Mouse (Mus musculus) E14TG2a.4 (cell line): Measurements from ENCODE around the gene Smc4.

Experiments used
- H3K27me3 ChIP-seq: 2 replicates; pipeline ENCODE4 v1.6.1; 2014; ENCODE audit warnings: low read length, control low read depth; ENCODE audit not compliant: insufficient read depth
- H3K36me3 ChIP-seq: 2 replicates; pipeline ENCODE4 v1.6.1; 2014; ENCODE audit warnings: low read length, control low read depth; ENCODE audit not compliant: insufficient read depth
- H3K4me1 ChIP-seq: replicated peaks from 2 replicates; pipeline ENCODE4 v1.6.1; 2014; ENCODE audit warnings: low read depth, low read length, control low read depth
- H3K4me3 ChIP-seq: replicated peaks from 2 replicates; pipeline ENCODE4 v1.5.1; 2014; ENCODE audit warnings: mild to moderate bottlenecking, low read length
- H3K9me3 ChIP-seq: 2 replicates; pipeline ENCODE4 v1.6.1; 2014; ENCODE audit warnings: low read length, control low read depth
- CTCF ChIP-seq: conservative IDR thresholded peaks from 2 replicates; pipeline ENCODE4 v1.5.1; 2014; ENCODE audit warnings: low read length
- NANOG ChIP-seq: IDR thresholded peaks from 2 replicates; pipeline ENCODE4 v1.6.1; 2014; ENCODE audit warnings: borderline replicate concordance, low read length, mixed read lengths
- POU5F1 ChIP-seq: IDR thresholded peaks from 2 replicates; pipeline ENCODE4 v1.6.1; 2014; ENCODE audit warnings: low read length, borderline replicate concordance

Smc4 gene

GRCm38 (mm10) chr3:69051894-69052293 lies 47.4 kb downstream of the Smc4 start:
- Histone ChIP-seq H3K36me3 (no peaks in the 10 kb centered on the region), H3K4me3 (peak overlapping the region; percentile 4; the same call in 1 of the 2 replicates), H3K9me3 (no peaks in the 10 kb centered on the region), H3K4me1 (peaks cover 8% of the 10 kb centered on the region; the same call in 1 of the 2 replicates), H3K27me3 (peaks cover 7% of the 10 kb centered on the region; the same call in 1 of the 2 replicates)
- TF ChIP-seq CTCF (no peak), NANOG (no peak), POU5F1 (no peak)

- H3K9me3 ChIP-seq, result no peaks in the 10 kb centered on the region
- H3K36me3 ChIP-seq, result no peaks in the 10 kb centered on the region
- H3K27me3 ChIP-seq, result peaks cover 7% of the 10 kb centered on the region; the same call in 1 of the 2 replicates
- H3K4me3 ChIP-seq, result no peak overlapping the region
- TF ChIP-seq NANOG, result no peak
- H3K4me1 ChIP-seq, result peaks cover 6% of the 10 kb centered on the region; the same call in 1 of the 2 replicates
Measured at GRCm38 (mm10) chr3:69054760-69055432, 50.4 kb downstream of the Smc4 start.

- no peaks in the 10 kb centered on the region for H3K9me3 ChIP-seq
- TF ChIP-seq POU5F1, result no peak
- TF ChIP-seq NANOG, result no peak
- TF ChIP-seq CTCF, result no peak
- no peak overlapping the region for H3K4me3 ChIP-seq
- H3K4me1 ChIP-seq, result peaks cover 6% of the 10 kb centered on the region; the same call in 1 of the 2 replicates
- no peaks in the 10 kb centered on the region for H3K36me3 ChIP-seq
- peaks cover 7% of the 10 kb centered on the region; the same call in 1 of the 2 replicates for H3K27me3 ChIP-seq
Measured at GRCm38 (mm10) chr3:69055871-69056270, 51.3 kb downstream of the Smc4 start.

GRCm38 (mm10) chr3:69060672-69061071 lies 56.1 kb downstream of the Smc4 start:
- H3K36me3 ChIP-seq, result no peaks in the 10 kb centered on the region

GRCm38 (mm10) chr3:69062764-69063163 lies 58.2 kb downstream of the Smc4 start:
- no peak overlapping the region for H3K4me3 ChIP-seq
- no peaks in the 10 kb centered on the region for H3K36me3 ChIP-seq
- no peaks in the 10 kb centered on the region for H3K9me3 ChIP-seq
- H3K4me1 ChIP-seq, result no peaks in the 10 kb centered on the region
- 0 out of 2 replicates have a peak, but pooled peaks cover 2% of the 10 kb centered on the region for H3K27me3 ChIP-seq
- TF ChIP-seq NANOG (no peak), POU5F1 (no peak)

More at GRCm38 (mm10) chr3:69060672-69061071, 56.1 kb downstream of the Smc4 start:
- Histone ChIP-seq H3K4me1 (no peaks in the 10 kb centered on the region), H3K9me3 (no peaks in the 10 kb centered on the region), H3K27me3 (peaks cover 2% of the 10 kb centered on the region; the same call in 1 of the 2 replicates), H3K4me3 (no peak overlapping the region)
- TF ChIP-seq POU5F1 (no peak), NANOG (no peak), CTCF (no peak)

GRCm38 (mm10) chr3:69064005-69064404 lies 59.5 kb downstream of the Smc4 start:
- H3K27me3 ChIP-seq, result no peaks in the 10 kb centered on the region
- H3K4me1 ChIP-seq, result no peaks in the 10 kb centered on the region
- TF ChIP-seq CTCF (peak; percentile 66), POU5F1 (no peak)
- H3K36me3 ChIP-seq, result no peaks in the 10 kb centered on the region
- H3K9me3 ChIP-seq, result no peaks in the 10 kb centered on the region
- H3K4me3 ChIP-seq, result no peak overlapping the region
